Mouse (Mus musculus): ENCODE data around the gene Rerg.

Gene Rerg

DNA sequence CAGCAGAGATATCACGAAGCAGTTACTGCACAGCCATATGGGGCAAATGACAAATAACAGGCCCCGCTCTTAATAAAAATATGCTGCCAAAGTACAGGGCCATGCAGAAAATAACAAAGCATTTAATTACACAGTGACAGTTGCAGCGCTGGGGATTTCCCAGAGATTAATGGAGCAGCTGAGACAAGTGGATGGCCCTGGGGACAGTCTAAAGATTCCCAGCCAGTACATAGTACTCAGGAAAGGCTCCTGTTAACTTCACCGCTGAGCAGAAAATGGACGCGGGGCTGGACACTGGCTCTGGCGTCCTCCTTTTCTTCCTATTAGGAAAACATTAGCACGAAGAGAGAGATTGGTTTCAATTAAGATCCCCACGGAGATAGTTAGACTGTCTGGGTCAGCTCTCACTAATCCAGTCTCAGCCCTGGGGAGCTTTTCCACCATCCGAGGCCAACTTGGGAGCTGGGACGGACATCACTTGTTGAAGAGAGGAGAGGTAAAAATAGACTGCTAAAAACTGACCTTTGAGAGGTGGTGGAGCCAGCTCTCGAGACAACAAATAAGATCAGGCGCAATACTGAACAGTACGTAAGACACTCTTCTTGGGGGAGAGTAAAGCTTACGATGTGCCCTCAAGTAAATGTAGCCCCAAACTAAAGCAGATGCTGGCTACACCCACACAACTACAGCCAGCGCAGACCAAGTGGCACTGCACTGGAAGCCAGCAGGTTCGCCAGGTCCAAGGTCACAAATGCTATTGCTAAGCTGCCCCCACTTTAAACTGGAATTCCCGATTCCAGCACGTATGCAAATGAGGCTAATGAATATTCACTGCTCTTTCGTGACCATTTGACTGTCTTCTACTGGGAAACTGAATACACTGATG, 34.5 kb downstream of the Rerg start:
- DNase-seq (ENCODE audit: extremely low spot score, low read depth, low spot score) = no peak

DNA sequence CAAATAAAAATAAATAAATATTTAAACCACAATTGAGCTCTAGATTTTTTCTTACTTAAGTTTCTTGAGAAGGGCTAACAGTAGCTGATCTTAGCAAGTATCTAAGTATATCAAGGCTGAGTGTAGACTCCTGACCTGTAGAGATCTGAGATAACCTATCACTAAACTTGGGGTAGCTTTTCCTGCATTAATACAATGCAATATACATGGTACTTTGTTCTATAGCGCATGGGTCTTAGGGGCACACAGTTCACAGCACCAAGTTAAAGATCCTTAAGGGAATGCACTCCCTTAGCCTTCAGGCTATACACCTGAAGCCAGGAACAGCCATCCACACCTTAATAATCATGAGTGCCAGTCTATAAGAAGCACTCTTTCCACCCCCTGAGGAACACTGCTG, 38.5 kb downstream of the Rerg start:
- DNase-seq (ENCODE audit: extremely low spot score, low read depth, low spot score) = no peak

DNA sequence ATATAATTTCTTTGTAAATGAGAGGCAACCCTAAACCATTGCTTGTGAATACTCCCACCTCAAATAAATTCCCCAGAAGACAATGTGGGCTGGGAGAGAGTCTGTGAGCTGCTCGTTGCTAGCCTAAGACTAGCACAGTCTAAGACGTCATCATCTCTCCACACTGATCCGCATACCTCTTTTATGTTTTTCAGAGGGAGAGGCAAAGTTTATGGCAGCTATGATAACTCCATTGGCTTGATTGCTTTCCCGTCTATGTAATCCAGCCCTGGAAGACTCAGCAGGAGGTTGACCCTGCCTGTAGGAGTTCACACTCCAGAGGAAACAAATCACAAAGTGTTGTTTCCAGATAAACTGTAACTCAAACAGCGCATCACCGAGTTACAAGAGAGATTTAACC, 38.9 kb downstream of the Rerg start:
- DNase-seq (ENCODE audit: extremely low spot score, low read depth, low spot score) = no peak

DNA sequence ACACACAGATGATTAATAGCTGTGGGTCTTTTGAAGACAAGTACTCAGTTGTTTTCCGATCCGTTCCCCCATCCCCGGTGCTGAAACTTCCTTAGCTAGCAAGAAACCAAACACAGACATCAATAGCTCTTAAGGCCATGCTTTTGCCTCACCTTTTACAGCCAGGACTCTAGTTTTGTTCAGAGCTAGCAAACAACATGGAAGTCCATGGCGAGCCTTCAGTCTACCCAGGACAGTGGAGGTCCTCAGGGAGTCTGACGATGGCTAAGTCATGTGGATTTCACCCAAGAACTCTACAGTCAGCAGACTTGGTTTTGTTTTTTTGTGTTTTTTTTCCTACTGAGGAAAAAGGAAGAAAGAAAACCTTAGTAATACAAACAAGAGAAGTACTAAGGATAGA, 43.4 kb downstream of the Rerg start:
- DNase-seq (ENCODE audit: extremely low spot score, low read depth, low spot score) = no peak

DNA sequence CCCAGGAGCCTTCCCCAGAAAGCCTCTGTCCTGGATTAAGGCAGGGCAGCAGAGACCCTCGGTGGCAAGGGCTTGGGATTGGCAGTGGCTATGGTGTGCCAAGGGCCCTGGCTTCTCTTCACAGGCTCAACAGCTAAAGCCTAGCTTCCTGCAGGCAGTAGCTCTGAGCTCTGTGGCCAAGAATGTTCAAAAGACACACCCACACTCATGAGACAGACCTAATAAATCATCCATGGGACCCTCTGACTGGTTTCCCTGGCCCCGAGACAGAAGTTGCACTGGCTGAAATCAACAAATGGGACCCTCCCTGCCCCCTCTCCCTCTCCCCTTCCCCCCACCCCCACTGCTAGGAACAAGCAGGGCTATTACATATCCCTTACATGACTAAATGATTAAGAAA, 44.1 kb downstream of the Rerg start:
- no peak for DNase-seq (ENCODE audit: extremely low spot score, low read depth, low spot score)

DNA sequence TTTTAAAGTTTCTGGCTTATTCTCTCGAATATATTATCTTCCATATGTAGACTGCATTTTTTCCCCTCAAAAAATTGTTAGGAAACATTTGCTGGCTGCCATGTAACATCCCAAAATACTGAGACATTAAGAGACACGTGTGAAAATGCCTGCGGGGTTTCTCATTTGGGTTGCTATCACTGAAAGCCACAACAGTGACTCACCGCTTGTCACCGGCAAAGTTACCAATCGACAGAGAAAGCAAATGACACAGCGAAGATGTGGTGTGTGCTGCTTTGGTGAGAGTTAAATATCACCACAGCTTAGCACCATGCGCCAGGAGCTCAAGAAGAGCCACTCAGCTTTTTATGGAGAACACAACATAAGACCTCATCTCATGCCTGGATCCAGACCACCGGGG, 44.9 kb downstream of the Rerg start:
- DNase-seq (ENCODE audit: extremely low spot score, low read depth, low spot score) = no peak

DNA sequence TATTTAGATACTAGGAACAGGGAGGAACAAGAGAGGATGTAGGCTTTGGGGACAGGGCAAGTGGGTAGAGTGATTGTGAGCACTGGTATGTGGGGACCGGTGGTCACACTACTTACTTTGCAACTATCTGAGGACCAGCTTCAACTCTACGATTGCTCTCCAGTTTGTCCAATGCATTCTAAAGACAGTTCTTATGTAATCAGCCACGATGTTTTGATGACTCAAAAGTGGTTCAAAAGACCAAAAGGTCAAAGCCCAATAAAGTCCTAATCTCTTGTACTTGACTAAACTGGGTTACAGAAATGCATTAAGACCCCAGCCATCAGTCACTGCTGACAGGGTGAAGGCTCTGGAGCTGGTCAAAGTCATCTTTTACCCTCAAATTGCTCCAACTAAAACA, 45.3 kb downstream of the Rerg start:
- DNase-seq (ENCODE audit: extremely low spot score, low read depth, low spot score) = no peak

DNA sequence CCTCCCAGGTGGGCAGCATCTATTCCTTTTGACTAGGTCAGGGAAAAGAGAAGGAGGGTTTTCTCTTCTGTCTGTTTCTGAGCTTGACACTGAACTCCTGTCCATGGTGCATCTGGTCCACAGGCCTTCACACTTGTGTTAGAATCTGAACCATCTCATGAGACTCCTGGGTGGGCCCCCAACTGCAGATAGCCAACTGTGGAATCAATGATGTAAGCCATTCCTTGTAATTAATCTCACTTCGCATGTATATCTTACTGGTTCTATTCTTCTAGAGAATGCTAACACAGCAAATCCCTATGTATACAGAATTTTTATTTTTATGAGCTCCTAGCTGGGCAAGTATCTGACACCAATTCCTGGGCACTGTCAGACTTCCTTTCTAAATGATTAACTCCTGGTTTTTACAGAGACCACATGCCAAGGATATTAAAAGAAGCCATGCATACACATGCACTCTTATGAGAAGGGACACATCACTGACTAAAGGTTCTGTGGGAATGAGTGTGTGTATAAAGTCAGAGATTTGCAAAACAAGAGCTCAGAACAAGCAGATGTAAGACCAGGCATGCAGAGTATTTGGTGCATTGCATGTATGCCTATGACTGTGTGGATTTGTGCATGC, 53.3 kb downstream of the Rerg start:
- DNase-seq (ENCODE audit: extremely low spot score, low read depth, low spot score) = no peak

DNA sequence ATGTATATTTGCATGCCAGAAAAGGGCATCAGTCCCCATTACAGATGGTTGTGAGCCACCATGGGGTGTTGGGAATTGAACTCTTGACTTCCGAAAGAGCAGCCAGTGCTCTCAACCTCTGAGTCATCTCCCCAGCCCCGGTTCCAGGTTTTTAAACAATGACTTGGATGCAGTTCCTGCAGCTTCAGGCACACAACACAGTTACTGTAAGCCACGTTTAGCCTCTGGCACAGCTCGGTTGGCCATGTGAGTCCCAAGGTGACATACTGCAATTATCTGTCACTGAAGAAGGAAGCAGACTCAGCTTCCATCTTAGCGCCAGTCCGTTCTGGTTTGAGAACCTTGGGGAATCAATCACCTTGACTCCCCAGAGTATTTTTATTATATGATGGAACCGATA, 55.4 kb downstream of the Rerg start:
- no peak for DNase-seq (ENCODE audit: extremely low spot score, low read depth, low spot score)

DNA sequence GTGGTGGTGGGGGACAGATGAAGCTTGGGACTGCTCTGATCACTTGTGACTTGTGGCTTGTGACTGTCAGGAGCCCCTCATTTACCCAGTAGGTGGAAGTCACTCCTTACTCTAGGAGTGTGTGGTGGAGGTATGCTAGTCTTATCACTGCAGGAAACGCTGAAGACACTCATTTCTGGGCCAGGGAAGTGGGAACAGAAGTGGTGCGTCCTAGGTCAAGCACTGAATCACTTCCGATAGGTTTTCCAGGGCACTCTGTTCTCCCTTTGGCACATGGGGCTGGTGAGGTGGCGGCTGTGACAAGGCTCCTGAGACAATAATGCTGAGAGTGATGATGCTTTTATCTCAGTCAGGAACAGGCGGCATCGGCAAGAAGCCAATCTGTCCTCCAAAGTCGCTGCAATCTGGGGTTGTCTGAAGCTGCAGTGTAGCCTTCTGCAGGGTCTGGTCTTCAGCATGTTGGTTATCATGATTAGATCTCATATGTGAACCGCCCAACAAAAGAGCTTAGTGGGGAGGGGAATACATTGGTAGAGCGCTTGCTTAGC, 59.0 kb downstream of the Rerg start:
- DNase-seq (ENCODE audit: extremely low spot score, low read depth, low spot score) = no peak

DNA sequence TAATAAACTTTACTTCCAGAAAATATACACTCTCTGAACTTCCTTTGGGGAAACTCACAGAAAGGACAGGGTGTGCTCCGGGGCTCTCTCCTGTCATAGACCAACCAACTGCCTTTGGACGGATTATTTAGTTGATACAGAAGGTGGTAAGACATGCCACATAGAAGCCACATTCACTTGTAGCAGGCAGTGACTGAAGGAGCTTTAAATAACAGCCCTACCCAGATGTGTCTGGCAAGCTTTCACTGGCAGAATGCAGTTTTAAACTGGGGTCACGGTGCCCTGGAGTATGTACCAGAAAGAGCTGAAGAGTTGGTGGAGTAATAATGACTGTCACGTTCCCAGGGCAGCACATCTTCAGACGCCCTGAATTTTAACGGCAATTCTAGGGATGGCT, 59.5 kb downstream of the Rerg start:
- DNase-seq (ENCODE audit: extremely low spot score, low read depth, low spot score) = no peak

DNA sequence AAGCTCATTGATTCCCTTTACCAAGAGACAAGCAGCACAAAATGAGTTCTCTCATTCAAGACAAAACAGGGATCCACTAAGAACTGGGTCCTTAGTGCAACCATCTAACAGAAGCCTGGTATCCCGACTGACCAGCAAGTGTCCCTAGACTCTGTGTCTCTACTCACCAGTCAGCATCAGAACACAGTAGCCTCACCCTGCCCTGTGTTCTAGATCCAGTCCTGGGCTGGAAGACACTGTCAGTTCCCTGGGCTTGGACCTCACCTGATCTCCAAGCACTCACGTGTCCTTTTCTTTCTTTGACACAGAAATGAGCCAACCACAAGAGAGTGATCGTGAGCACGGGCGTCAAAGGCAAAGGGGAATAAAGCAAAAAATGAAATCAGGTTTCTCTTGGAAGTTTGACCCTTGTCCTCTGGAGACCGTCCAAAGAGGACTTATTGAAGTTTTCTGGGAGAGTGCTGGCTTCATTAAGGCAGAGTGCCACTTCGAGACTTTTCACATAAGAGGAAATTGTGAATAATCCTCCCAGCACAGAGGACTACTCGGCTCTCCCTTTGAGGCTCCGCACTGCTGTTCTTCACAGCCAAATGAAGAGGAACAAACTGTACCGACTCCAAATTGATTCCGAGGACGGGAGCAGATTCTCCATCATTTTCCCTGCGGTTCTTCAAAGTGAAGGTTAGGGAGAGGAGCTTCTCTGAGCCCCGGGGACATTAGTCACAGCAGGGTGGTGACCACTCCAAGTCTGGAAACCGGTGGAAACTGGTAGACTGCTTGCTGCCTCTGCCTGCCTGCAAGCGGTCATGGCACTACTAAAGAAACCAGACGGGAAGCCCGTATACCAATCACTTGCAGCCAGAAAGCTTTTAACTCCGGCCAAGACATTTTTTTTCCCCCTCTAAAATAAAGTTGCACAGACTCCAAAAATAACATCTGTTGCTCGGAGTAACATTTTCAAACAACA, 60.2 kb downstream of the Rerg start:
- no peak for DNase-seq (ENCODE audit: extremely low spot score, low read depth, low spot score)

DNA sequence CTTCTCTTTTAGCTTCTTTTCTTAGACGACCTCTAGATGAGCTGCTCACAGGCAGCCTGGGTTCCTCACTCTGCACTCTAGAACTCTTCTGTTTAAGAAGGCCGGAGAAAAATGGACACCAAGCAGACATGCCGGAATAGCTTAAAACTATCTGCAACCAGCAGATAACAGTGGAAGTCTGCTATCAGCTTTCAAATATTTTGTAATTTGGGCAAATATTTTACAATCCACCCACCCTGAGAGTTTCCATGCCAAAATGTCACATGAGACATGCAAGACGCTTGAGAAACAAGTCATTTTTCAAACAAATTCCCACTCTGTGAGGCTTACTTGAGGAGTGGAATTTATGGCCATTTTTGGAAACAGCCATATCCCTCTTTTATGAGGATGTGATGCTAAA, 65.0 kb downstream of the Rerg start:
- DNase-seq (ENCODE audit: extremely low spot score, low read depth, low spot score) = no peak

DNA sequence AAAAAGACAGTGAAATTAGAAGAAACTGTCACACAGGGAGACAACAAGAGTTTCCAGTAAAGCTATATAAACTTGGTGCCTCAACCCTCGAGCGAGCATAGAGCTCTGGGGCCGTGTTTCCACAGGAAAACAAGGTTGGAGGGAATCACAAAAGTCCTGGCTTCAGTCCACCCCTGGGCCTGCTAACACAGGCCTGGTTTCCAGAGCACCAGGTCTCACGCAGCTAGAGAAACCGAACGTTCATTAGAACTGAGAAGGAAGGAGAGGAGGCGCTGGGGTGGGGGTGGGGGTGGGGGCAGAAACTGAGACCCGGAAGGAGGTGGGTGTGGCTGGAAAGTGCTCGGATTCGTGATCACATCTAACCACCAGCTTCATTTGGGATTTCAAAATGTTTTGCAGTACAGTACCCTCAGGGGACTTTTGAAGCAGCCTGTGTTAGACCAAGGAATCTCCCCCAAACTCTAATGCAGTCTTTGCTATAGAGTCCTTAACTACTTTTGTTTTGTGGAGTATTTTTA, 67.6 kb downstream of the Rerg start:
- no peak for DNase-seq (ENCODE audit: extremely low spot score, low read depth, low spot score)

DNA sequence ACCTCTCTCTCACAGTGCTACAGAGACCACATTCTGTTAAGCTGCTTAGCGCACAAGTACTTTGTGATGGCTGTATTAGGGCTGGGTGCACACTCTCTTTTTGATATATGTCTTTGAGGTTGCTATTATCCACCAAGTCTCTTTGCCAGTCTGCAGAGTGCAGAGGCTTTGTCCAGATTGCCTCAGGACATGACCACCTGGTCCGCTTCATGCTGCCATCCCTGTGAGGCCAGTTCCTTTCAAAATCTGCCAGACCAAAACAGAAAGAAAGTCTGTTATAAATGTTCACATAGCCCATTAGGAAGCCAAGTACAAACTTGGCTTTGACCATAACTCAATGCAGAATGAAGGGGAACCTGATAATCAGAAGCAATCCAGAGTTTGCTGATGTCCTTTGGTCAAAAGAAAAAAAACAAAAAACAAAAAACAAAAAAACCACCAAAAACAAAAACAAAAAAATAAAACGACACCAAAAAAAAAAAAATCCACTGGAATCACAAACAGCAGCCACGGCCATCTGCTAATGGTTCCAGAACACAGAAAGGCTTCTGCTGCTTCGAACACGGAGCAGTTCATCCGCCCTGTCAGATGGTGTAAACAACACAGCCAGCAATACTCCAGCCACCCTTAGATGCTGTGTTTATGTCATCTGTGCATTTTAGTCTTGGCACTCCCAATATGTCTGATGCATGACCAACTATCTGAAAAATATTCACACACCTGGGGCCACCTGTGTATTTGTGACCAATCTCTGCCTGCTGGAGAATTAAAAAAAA, 68.2 kb downstream of the Rerg start:
- no peak for DNase-seq (ENCODE audit: extremely low spot score, low read depth, low spot score)

DNA sequence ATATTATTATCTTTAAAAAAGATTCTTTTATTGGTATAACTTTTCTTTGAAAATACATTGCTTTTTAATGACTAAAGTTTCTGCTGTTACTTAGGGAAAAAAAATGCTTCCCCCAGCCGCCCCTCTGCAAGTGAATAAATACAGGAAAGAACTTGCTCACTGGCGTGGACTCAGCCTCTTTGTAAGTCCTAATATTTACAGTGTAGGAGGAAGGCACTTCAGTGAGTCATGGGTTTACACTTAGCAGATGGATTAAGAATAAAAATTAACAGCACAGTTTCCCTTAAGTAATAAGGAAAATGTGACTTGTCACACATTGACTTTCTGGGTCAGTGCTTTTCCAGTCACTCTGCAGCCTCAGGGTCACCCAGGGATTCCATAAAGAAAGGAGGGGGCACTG, 70.0 kb downstream of the Rerg start:
- no peak for DNase-seq (ENCODE audit: extremely low spot score, low read depth, low spot score)

DNA sequence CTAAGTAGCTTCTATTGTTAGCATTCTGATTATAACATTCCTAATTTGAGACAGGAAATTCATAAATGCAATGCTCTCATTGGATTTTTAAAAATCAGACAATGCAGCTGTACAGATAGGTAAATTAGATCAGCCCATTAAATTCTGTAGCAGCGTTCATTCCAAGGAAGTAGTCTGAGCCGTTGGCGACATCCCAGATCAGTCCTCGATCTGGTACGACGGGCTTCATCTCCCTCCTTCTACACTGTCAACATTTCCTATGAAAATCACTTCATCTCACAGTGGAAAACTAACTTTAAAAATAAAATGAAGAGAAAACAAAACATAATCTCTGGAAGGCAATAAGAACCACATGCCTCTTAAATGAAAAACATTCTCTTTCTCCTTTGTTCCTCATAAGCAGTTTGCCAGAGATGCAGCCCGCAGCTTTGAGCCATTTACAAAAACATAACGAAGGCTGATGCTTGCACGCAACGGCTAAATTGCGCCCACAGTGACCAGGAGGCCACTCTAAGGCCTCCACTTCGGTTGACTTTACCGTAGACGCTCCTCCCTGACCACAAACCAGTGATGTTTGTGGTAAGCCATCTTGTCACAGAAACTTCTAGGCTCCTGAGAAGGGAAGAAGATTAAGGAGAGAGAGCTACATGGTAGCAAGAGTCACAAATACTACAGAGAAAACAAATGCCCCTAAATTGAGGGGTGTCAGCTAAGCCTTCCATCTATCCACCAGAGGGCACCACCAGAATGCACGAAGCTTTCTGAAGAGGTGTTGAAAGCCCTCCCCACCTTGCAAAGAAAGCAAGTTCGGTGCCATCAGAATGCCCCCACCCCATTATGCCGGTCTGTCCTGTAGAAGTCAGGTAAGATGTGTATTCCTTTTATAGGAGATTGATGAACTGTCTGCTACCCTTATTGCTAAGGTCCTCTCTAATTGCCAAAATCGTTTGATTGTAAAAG, 71.8 kb downstream of the Rerg start:
- no peak for DNase-seq (ENCODE audit: extremely low spot score, low read depth, low spot score)

DNA sequence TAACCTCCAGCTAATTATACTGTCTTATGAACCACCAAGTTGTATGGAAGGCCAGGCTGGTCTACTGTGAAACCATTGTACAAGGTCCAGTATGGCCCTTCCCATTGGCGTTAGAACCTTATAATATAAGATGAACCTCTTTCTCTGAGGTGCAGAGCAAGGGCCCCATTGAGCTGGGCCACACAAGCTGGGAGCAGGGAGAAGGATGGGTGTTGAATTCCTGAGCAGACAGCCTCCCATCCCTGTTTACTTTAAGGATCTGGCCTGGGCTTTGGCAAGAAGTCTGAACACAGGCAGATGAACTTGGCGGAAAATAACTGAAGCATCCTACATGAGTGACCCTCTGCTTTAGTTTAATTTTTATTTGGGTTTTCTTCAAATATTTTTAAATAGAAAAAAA, 75.8 kb downstream of the Rerg start:
- DNase-seq (ENCODE audit: extremely low spot score, low read depth, low spot score) = no peak

DNA sequence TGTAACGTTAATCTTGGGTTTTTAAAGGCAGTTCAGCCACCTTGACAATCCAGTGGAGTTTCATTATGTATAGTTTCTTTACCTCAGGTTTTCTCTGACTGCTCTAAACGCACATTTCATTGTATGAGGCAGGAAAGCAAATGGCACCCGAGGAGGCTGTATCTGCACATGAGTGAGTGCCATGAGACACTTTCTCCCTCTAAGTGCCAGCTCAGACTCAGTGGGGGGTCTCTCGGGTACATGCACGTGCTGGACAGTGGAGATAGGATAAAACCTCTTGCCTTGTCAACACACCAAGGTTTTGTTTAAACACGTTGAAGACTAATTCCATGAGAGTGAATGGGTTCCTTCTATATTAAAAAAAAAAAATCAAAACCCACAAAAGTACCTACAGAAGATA, 81.8 kb downstream of the Rerg start:
- no peak for DNase-seq (ENCODE audit: extremely low spot score, low read depth, low spot score)
